Mouse (Mus musculus) CD4-positive, CD25-positive, alpha-beta regulatory T cell, adult 2 months (primary cell): ENCODE results near the gene Dag1.

ENCODE experiments used
- DNase-seq: peaks from one replicate; pipeline ENCODE4 v3.0.0-alpha.2; 2012; ENCODE audit warnings: low read depth, low spot score

Gene Dag1

GRCm38 (mm10) chr9:108227911-108228649 is 35.7 kb downstream of the Dag1 start:
- DNase-seq, result no peak

- DNase-seq, result no peak
Measured at GRCm38 (mm10) chr9:108225166-108225565, 38.6 kb downstream of the Dag1 start.

GRCm38 (mm10) chr9:108223633-108224032 is 40.1 kb downstream of the Dag1 start:
- no peak for DNase-seq

- no peak for DNase-seq
Measured at GRCm38 (mm10) chr9:108221566-108221965, 42.2 kb downstream of the Dag1 start.

- no peak for DNase-seq
Measured at GRCm38 (mm10) chr9:108220380-108220774, 43.4 kb downstream of the Dag1 start.

GRCm38 (mm10) chr9:108219766-108220379 is 43.9 kb downstream of the Dag1 start:
- no peak for DNase-seq

GRCm38 (mm10) chr9:108217936-108218543 is 45.7 kb downstream of the Dag1 start:
- no peak for DNase-seq

- no peak for DNase-seq
Measured at GRCm38 (mm10) chr9:108217406-108217805, 46.4 kb downstream of the Dag1 start.

GRCm38 (mm10) chr9:108213105-108213504 is 50.7 kb downstream of the Dag1 start:
- DNase-seq, result no peak

- DNase-seq, result no peak
Measured at GRCm38 (mm10) chr9:108212426-108212825, 51.3 kb downstream of the Dag1 start.

GRCm38 (mm10) chr9:108205571-108205901 is 58.2 kb downstream of the Dag1 start:
- DNase-seq, result no peak

GRCm38 (mm10) chr9:108204884-108205570 is 58.7 kb downstream of the Dag1 start:
- no peak for DNase-seq

GRCm38 (mm10) chr9:108203015-108203414 is 60.7 kb downstream of the Dag1 start:
- DNase-seq, result peak; percentile 92

GRCm38 (mm10) chr9:108202169-108202568 is 61.6 kb downstream of the Dag1 start:
- DNase-seq, result peak; percentile 61

- peak; percentile 96 for DNase-seq
Measured at GRCm38 (mm10) chr9:108201160-108201559, 62.6 kb downstream of the Dag1 start.

GRCm38 (mm10) chr9:108198621-108199020 is 65.1 kb downstream of the Dag1 start:
- DNase-seq, result no peak

GRCm38 (mm10) chr9:108196920-108197677 is 66.7 kb downstream of the Dag1 start:
- peak; percentile 19 for DNase-seq

- peak; percentile 50 for DNase-seq
Measured at GRCm38 (mm10) chr9:108196222-108196621, 67.5 kb downstream of the Dag1 start.

GRCm38 (mm10) chr9:108189787-108190679 is 73.7 kb downstream of the Dag1 start, which contains the start of gene Bsn:
Gene Bsn, minus strand, starts transcription at chr9:108190384.
- DNase-seq, result peak; percentile 69

- no peak for DNase-seq
Measured at GRCm38 (mm10) chr9:108189488-108189786, 74.3 kb downstream of the Dag1 start.

GRCm38 (mm10) chr9:108189023-108189422 is 74.7 kb downstream of the Dag1 start:
- DNase-seq, result no peak
